Mouse (Mus musculus) embryonic facial prominence, embryonic 12.5 days (tissue): ENCODE results near the gene Pgam1. TPM values are rescaled to one million over a fixed set of nuclear protein-coding genes. Genes with fewer than 3 reads are reported as not detected.

ENCODE experiments used
- ATAC-seq: fragments of 200-750 bp; cut with Nextera tagmentation; 2 replicates; pipeline ENCODE4 v1.8.0; 2017; ENCODE audit not compliant: insufficient number of reproducible peaks, insufficient read depth, low FRiP score, low TSS enrichment
- H3K27ac ChIP-seq: fragments of 300-500 bp; sonication (generic); 2 replicates; pipeline ENCODE4 v1.5.1; 2016; ENCODE audit warnings: mild to moderate bottlenecking
- H3K27me3 ChIP-seq: fragments of 300-500 bp; sonication (generic); 2 replicates; pipeline ENCODE4 v1.6.1; 2016; ENCODE audit warnings: mild to moderate bottlenecking, moderate library complexity
- H3K36me3 ChIP-seq: fragments of 300-500 bp; sonication (generic); 2 replicates; pipeline ENCODE4 v1.6.1; 2016; ENCODE audit warnings: mild to moderate bottlenecking
- H3K4me1 ChIP-seq: fragments of 300-500 bp; sonication (generic); 2 replicates; pipeline ENCODE4 v1.6.1; 2016
- H3K4me2 ChIP-seq: fragments of 300-500 bp; sonication (generic); replicated peaks from 2 replicates; pipeline ENCODE4 v1.6.1; 2016; ENCODE audit warnings: mild to moderate bottlenecking, moderate library complexity
- H3K4me3 ChIP-seq: fragments of 300-500 bp; sonication (generic); 2 replicates; pipeline ENCODE4 v1.5.1; 2016; ENCODE audit warnings: mild to moderate bottlenecking
- H3K9ac ChIP-seq: fragments of 300-500 bp; sonication (generic); 2 replicates; pipeline ENCODE4 v1.6.1; 2016; ENCODE audit warnings: mild to moderate bottlenecking, moderate library complexity
- H3K9me3 ChIP-seq: fragments of 300-500 bp; sonication (generic); 2 replicates; pipeline ENCODE4 v1.6.1; 2016; ENCODE audit warnings: mild to moderate bottlenecking, moderate library complexity
- WGBS: fragments of 180-500 bp; shearing (Covaris S2); methylation state at CpG from one replicate; pipeline ENCODE4 v1.1.7; 2016; 5-methylcytosine and 5-hydroxymethylcytosine counted together
- polyA plus RNA-seq: library from polyadenylated mRNA; unstranded; fragments of >200 nt; fragmentation: Nextera tagmentation; extraction: Ambion mirVana; gene quantifications from 2 replicates; pipeline ENCODE4 v1.2.1, GENCODE M21; 2016

The Pgam1 gene
- polyA plus RNA-seq, 1 experiment from 2014 or later = 595 TPM

GRCm38 (mm10) chr19:41896319-41896711 is 15.4 kb upstream of the Pgam1 start:
- H3K4me1 ChIP-seq = peaks cover 8% of the 10 kb centered on the region
- peak overlapping the region; percentile 78 for H3K4me3 ChIP-seq
- H3K27me3 ChIP-seq = no peaks in the 10 kb centered on the region
- peak overlapping the region; percentile 60 for H3K9ac ChIP-seq
- peak overlapping the region; percentile 88 for H3K4me2 ChIP-seq
- ATAC-seq = no peak
- H3K36me3 ChIP-seq = 0 out of 2 replicates have a peak, but pooled peaks cover 6% of the 10 kb centered on the region
- WGBS = 17% methylated on average over 18 of the region's 18 CpGs
- H3K27ac ChIP-seq = no peak overlapping the region
- no peaks in the 10 kb centered on the region for H3K9me3 ChIP-seq

GRCm38 (mm10) chr19:41898860-41899259 is 12.9 kb upstream of the Pgam1 start:
- Histone ChIP-seq H3K4me1 (peaks cover 8% of the 10 kb centered on the region), H3K9me3 (no peaks in the 10 kb centered on the region), H3K27ac (no peak overlapping the region), H3K4me2 (no peak overlapping the region), H3K9ac (no peak overlapping the region), H3K36me3 (no peaks in the 10 kb centered on the region), H3K4me3 (no peak overlapping the region), H3K27me3 (no peaks in the 10 kb centered on the region)
- 47% methylated on average over 4 of the region's 4 CpGs for WGBS
- ATAC-seq = no peak

DNA sequence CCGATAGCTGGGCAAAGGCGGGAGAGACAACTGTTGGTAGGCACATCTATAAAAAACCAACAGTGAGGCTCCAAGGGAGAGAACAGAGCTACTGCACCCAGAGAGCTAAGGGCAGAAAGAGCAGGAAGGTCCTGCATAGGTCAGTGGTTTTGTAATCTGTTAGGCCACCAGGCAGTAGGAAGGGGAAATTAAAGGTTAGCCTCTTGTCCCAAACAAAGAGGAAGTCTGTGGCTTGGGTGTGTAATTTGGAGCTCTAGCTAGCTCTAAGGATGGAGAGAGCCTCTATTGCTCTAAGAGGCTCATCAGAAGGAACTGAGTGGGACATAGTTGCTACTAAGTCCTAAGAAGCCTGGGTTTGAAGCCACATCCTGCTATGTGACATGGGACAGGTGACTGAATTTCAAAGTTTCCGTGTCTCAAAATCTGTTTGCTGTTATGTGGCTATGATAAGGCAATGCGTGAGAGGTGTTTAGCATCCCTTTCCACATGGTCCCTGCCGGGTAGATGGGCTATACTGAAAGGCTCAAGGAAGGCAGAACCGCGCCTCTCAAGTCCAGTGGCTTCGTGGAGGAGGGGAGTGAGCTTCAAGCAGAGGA is 11.1 kb upstream of the Pgam1 start:
- no peaks in the 10 kb centered on the region for H3K36me3 ChIP-seq
- peaks cover under 1% of the 10 kb centered on the region for H3K4me1 ChIP-seq
- H3K9ac ChIP-seq = no peak overlapping the region
- H3K9me3 ChIP-seq = no peaks in the 10 kb centered on the region
- H3K27ac ChIP-seq = no peak overlapping the region
- H3K4me3 ChIP-seq = no peak overlapping the region
- ATAC-seq = no peak
- WGBS = 82% methylated on average over 8 of the region's 8 CpGs
- no peaks in the 10 kb centered on the region for H3K27me3 ChIP-seq
- H3K4me2 ChIP-seq = no peak overlapping the region

GRCm38 (mm10) chr19:41901696-41902095 is 10.0 kb upstream of the Pgam1 start:
- Histone ChIP-seq H3K4me1 (no peaks in the 10 kb centered on the region), H3K4me2 (no peak overlapping the region), H3K9ac (no peak overlapping the region), H3K9me3 (no peaks in the 10 kb centered on the region), H3K27me3 (no peaks in the 10 kb centered on the region), H3K27ac (no peak overlapping the region), H3K4me3 (no peak overlapping the region), H3K36me3 (no peaks in the 10 kb centered on the region)
- no peak for ATAC-seq
- WGBS = 62% methylated on average over 2 of the region's 2 CpGs

GRCm38 (mm10) chr19:41902848-41903593 is 8.7 kb upstream of the Pgam1 start:
- no peaks in the 10 kb centered on the region for H3K9me3 ChIP-seq
- H3K27me3 ChIP-seq = no peaks in the 10 kb centered on the region
- no peak overlapping the region for H3K4me2 ChIP-seq
- no peak overlapping the region for H3K27ac ChIP-seq
- no peak for ATAC-seq
- H3K36me3 ChIP-seq = no peaks in the 10 kb centered on the region
- no peak overlapping the region for H3K9ac ChIP-seq
- H3K4me3 ChIP-seq = no peak overlapping the region
- no peaks in the 10 kb centered on the region for H3K4me1 ChIP-seq
- WGBS = 81% methylated on average over 10 of the region's 10 CpGs

DNA sequence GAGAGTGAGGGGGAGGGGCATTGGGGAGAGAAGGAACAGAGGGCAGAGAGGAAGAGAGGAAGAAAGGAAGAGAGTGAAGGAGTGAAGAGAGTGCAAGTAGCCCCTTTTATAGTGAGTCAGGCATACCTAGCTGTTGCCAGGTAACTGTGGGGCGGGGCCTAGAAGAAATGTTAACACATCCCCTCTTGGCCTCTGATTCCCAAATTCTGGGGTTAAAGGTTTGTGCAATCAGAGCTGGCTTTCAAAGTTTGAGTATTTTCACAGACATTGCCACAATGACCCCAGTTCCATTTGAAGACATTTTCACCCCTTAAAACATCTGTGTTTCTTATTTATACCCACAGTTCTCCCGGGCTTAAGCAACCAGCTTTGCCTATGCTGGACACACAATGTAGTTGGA is 6.5 kb upstream of the Pgam1 start:
- Histone ChIP-seq H3K27ac (no peak overlapping the region), H3K9ac (no peak overlapping the region), H3K4me3 (no peak overlapping the region), H3K4me1 (no peaks in the 10 kb centered on the region), H3K9me3 (no peaks in the 10 kb centered on the region), H3K36me3 (no peaks in the 10 kb centered on the region), H3K4me2 (no peak overlapping the region), H3K27me3 (no peaks in the 10 kb centered on the region)
- WGBS = 90% methylated on average over 2 of the region's 2 CpGs
- ATAC-seq = no peak

- H3K4me1 ChIP-seq = no peaks in the 10 kb centered on the region
- no peak for ATAC-seq
- no peaks in the 10 kb centered on the region for H3K36me3 ChIP-seq
- H3K9ac ChIP-seq = no peak overlapping the region
- 63% methylated on average over 6 of the region's 6 CpGs for WGBS
- H3K4me3 ChIP-seq = no peak overlapping the region
- no peak overlapping the region for H3K27ac ChIP-seq
- H3K27me3 ChIP-seq = no peaks in the 10 kb centered on the region
- no peak overlapping the region for H3K4me2 ChIP-seq
- no peaks in the 10 kb centered on the region for H3K9me3 ChIP-seq
Observed at GRCm38 (mm10) chr19:41906311-41907078, 5.2 kb upstream of the Pgam1 start.

DNA sequence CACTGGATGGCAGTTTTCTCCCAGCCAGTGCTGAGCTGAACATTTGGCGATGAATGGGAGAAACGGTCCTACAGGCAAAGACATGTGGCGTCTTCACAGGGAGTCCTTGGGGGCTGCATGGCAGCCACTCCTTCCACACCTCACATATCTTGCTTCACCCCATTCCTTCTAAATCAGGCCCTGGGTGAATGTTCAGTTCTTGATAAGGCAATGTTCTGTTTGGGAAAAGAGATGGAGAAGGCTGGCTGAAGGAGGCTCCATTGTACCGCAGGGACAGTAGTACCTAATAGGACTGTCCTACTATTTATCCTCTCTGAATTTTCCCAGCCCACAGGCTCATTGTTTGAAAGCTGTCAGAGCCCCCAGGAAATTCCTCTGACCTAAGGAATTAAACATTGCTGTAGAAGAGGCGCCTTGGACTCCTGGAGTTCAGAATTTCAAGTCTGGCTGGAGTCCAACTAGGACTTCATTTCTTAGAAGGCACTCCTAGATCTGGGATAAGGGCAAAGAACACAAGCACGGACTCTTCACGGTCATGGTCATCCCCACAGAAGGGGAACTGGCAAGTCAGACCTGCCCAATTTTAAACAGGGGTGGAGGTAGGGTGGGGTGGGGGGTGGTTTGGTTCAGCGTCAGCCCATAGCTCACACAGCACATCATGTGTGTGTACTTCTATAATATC is 4.5 kb upstream of the Pgam1 start:
- H3K27me3 ChIP-seq = no peaks in the 10 kb centered on the region
- 60% methylated on average over 8 of the region's 8 CpGs for WGBS
- ATAC-seq = no peak

GRCm38 (mm10) chr19:41908736-41909135 is 3.0 kb upstream of the Pgam1 start:
- Histone ChIP-seq H3K4me2 (no peak overlapping the region), H3K36me3 (no peaks in the 10 kb centered on the region), H3K9ac (no peak overlapping the region), H3K4me1 (peaks cover 4% of the 10 kb centered on the region), H3K4me3 (no peak overlapping the region), H3K9me3 (no peaks in the 10 kb centered on the region), H3K27ac (no peak overlapping the region), H3K27me3 (no peaks in the 10 kb centered on the region)
- ATAC-seq = no peak
- 91% methylated on average over 3 of the region's 3 CpGs for WGBS

More for the DNA sequence above, 4.5 kb upstream of the Pgam1 start:
- H3K4me1 ChIP-seq = no peaks in the 10 kb centered on the region
- H3K9me3 ChIP-seq = no peaks in the 10 kb centered on the region
- H3K36me3 ChIP-seq = no peaks in the 10 kb centered on the region
- H3K9ac ChIP-seq = no peak overlapping the region
- no peak overlapping the region for H3K4me2 ChIP-seq
- no peak overlapping the region for H3K4me3 ChIP-seq
- H3K27ac ChIP-seq = no peak overlapping the region

- 83% methylated on average over 2 of the region's 2 CpGs for WGBS
- H3K9me3 ChIP-seq = no peaks in the 10 kb centered on the region
- ATAC-seq = no peak
Observed at GRCm38 (mm10) chr19:41910396-41910795, 1.3 kb upstream of the Pgam1 start.

More at GRCm38 (mm10) chr19:41910396-41910795, 1.3 kb upstream of the Pgam1 start:
- H3K9ac ChIP-seq = no peak overlapping the region
- H3K27ac ChIP-seq = no peak overlapping the region
- H3K27me3 ChIP-seq = no peaks in the 10 kb centered on the region
- no peak overlapping the region for H3K4me3 ChIP-seq
- H3K4me1 ChIP-seq = peaks cover 15% of the 10 kb centered on the region
- no peaks in the 10 kb centered on the region for H3K36me3 ChIP-seq
- no peak overlapping the region for H3K4me2 ChIP-seq
